Mouse (Mus musculus) stomach, postnatal 0 days (tissue): ENCODE results near the gene Fam122a. TPM values are rescaled to one million over a fixed set of nuclear protein-coding genes. Genes with fewer than 3 reads are reported as not detected.
A peak's percentile ranks its signal among the peaks of the same experiment; 100 is the strongest.

ENCODE experiments used
- ATAC-seq: fragments of 200-750 bp; cut with Nextera tagmentation; 2 replicates; pipeline ENCODE4 v1.8.0; 2017; ENCODE audit not compliant: low FRiP score, low TSS enrichment
- DNase-seq: peaks from one replicate; pipeline ENCODE4 v3.0.0-alpha.2; 2016; ENCODE audit warnings: low spot score
- H3K27ac ChIP-seq: fragments of 300-500 bp; sonication (generic); replicated peaks from 2 replicates; pipeline ENCODE4 v1.5.1; 2014; ENCODE audit warnings: mild to moderate bottlenecking, control low read depth
- H3K27me3 ChIP-seq: fragments of 300-500 bp; sonication (generic); 2 replicates; pipeline ENCODE4 v1.6.1; 2014; ENCODE audit warnings: low read length; ENCODE audit not compliant: control insufficient read depth, insufficient read depth
- H3K36me3 ChIP-seq: fragments of 300-500 bp; sonication (generic); 2 replicates; pipeline ENCODE4 v1.6.1; 2014; ENCODE audit warnings: low read length, mixed read lengths; ENCODE audit not compliant: control insufficient read depth, insufficient read depth
- H3K4me1 ChIP-seq: fragments of 300-500 bp; sonication (generic); replicated peaks from 2 replicates; pipeline ENCODE4 v1.6.1; 2014; ENCODE audit warnings: antibody characterized with exemption; ENCODE audit not compliant: control insufficient read depth, insufficient read depth
- H3K4me2 ChIP-seq: fragments of 300-500 bp; sonication (generic); replicated peaks from 2 replicates; pipeline ENCODE4 v1.6.1; 2014; ENCODE audit warnings: low read depth, mild to moderate bottlenecking, control low read depth, moderate library complexity
- H3K4me3 ChIP-seq: fragments of 300-500 bp; sonication (generic); 2 replicates; pipeline ENCODE4 v1.5.1; 2014; ENCODE audit warnings: low read depth, low read length, control low read depth
- H3K9ac ChIP-seq: fragments of 300-500 bp; sonication (generic); 2 replicates; pipeline ENCODE4 v1.6.1; 2014; ENCODE audit warnings: mild to moderate bottlenecking, low read length, control low read depth, mixed read lengths
- H3K9me3 ChIP-seq: fragments of 300-500 bp; sonication (generic); 2 replicates; pipeline ENCODE4 v1.6.1; 2016; ENCODE audit warnings: low read length; ENCODE audit not compliant: control insufficient read depth
- CTCF ChIP-seq: IDR thresholded peaks from 2 replicates; pipeline ENCODE4 v1.5.1; 2016; ENCODE audit warnings: antibody characterized with exemption, low read depth, mild to moderate bottlenecking, moderate library complexity
- EP300 ChIP-seq: optimal IDR thresholded peaks from 2 replicates; pipeline ENCODE3; 2016; ENCODE audit warnings: antibody characterized with exemption
- WGBS: fragments of 180-500 bp; shearing (Covaris S2); extraction: QIAGEN DNeasy Blood & Tissue Kit; methylation state at CpG from one replicate; pipeline ENCODE4 v1.1.7; 2014; 5-methylcytosine and 5-hydroxymethylcytosine counted together
- polyA plus RNA-seq: library from polyadenylated mRNA; unstranded; fragments of >200 nt; fragmentation: Nextera tagmentation; extraction: Ambion mirVana; gene quantifications from 2 replicates; pipeline ENCODE4 v1.2.1, GENCODE M21; 2015

The Fam122a gene
- polyA plus RNA-seq, 1 experiment from 2014 or later = 42.2 TPM

GRCm38 (mm10) chr19:24518384-24518783, 41.2 kb upstream of the Fam122a start:
- no peaks in the 10 kb centered on the region for H3K36me3 ChIP-seq
- no peaks in the 10 kb centered on the region for H3K9me3 ChIP-seq
- H3K27ac ChIP-seq = no peak overlapping the region
- TF ChIP-seq CTCF (no peak), EP300 (no peak)
- ATAC-seq = no peak
- no peak overlapping the region for H3K4me2 ChIP-seq
- no peaks in the 10 kb centered on the region for H3K4me1 ChIP-seq
- no peaks in the 10 kb centered on the region for H3K27me3 ChIP-seq
- H3K9ac ChIP-seq = no peak overlapping the region
- no peak overlapping the region for H3K4me3 ChIP-seq
- DNase-seq = no peak

GRCm38 (mm10) chr19:24517057-24517456, 39.9 kb upstream of the Fam122a start:
- ATAC-seq = no peak
- Histone ChIP-seq H3K36me3 (no peaks in the 10 kb centered on the region), H3K4me1 (no peaks in the 10 kb centered on the region), H3K27me3 (no peaks in the 10 kb centered on the region), H3K9ac (no peak overlapping the region), H3K9me3 (no peaks in the 10 kb centered on the region), H3K4me2 (no peak overlapping the region), H3K4me3 (no peak overlapping the region), H3K27ac (no peak overlapping the region)
- no peak for DNase-seq
- TF ChIP-seq EP300 (no peak), CTCF (no peak)
- WGBS = 61% methylated on average over 7 of the region's 7 CpGs

GRCm38 (mm10) chr19:24515941-24516340, 38.8 kb upstream of the Fam122a start:
- H3K9me3 ChIP-seq = no peaks in the 10 kb centered on the region
- WGBS = 81% methylated on average over 3 of the region's 3 CpGs
- H3K27ac ChIP-seq = no peak overlapping the region
- no peak overlapping the region for H3K9ac ChIP-seq
- H3K4me1 ChIP-seq = no peaks in the 10 kb centered on the region
- DNase-seq = no peak
- no peaks in the 10 kb centered on the region for H3K27me3 ChIP-seq
- ATAC-seq = no peak
- no peak for TF ChIP-seq EP300
- no peak for TF ChIP-seq CTCF
- H3K36me3 ChIP-seq = no peaks in the 10 kb centered on the region
- H3K4me2 ChIP-seq = no peak overlapping the region
- H3K4me3 ChIP-seq = no peak overlapping the region

- Histone ChIP-seq H3K4me3 (peak overlapping the region; percentile 15; the same call in 1 of the 2 replicates), H3K9me3 (no peaks in the 10 kb centered on the region), H3K4me2 (0 out of 2 replicates have a peak overlapping the region, but pooled peaks have one; percentile 26), H3K36me3 (no peaks in the 10 kb centered on the region), H3K9ac (no peak overlapping the region), H3K27ac (0 out of 2 replicates have a peak overlapping the region, but pooled peaks have one; percentile 31), H3K27me3 (no peaks in the 10 kb centered on the region), H3K4me1 (no peaks in the 10 kb centered on the region)
- peak; percentile 66 for DNase-seq
- TF ChIP-seq CTCF (no peak), EP300 (no peak)
- WGBS = 64% methylated on average over 15 of the region's 15 CpGs
- peak; percentile 95 for ATAC-seq
Observed at GRCm38 (mm10) chr19:24514661-24515642, 37.8 kb upstream of the Fam122a start.

- 78% methylated on average over 20 of the region's 20 CpGs for WGBS
- ATAC-seq (no peak), DNase-seq (no peak)
- no peak for TF ChIP-seq CTCF
- no peak for TF ChIP-seq EP300
- Histone ChIP-seq H3K27ac (no peak overlapping the region), H3K4me2 (no peak overlapping the region), H3K4me1 (no peaks in the 10 kb centered on the region), H3K27me3 (no peaks in the 10 kb centered on the region), H3K9me3 (no peaks in the 10 kb centered on the region), H3K36me3 (no peaks in the 10 kb centered on the region), H3K9ac (no peak overlapping the region), H3K4me3 (no peak overlapping the region)
Observed at GRCm38 (mm10) chr19:24513105-24513843, 36.1 kb upstream of the Fam122a start.
